Mouse (Mus musculus): ENCODE measurements around the gene Thsd1. TPM values are rescaled to one million over a fixed set of nuclear protein-coding genes. Genes with fewer than 3 reads are reported as not detected.

Thsd1 gene
- polyA plus RNA-seq, 1 experiment from 2014 or later = 6.1 TPM

DNA sequence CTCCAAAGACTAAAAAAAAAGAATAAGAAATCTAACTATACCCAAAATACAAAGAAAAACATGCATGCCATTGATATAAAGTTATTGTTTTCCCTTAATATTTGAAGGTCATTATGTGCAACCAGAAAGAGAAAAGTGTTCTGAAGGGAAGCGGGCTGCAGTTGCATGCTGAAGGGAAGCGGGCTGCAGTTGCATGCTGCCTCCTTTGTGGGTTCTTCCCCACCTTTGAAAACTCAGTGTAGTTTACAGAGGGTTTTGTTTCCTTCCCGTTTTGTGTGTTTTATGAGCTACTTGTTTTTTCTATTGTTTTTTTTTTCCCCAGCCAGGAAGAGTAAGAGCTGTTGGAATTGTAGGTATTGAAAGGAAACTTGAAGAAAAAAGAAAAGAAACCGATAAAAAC, 19.6 kb upstream of the Thsd1 start:
- H3K36me3 ChIP-seq (ENCODE audit: control insufficient read depth, insufficient read depth, low read length) = peaks cover 51% of the 10 kb centered on the region
- H3K9me3 ChIP-seq (replicated peaks; ENCODE audit: control insufficient read depth, low read length) = no peaks in the 10 kb centered on the region
- H3K9ac ChIP-seq (ENCODE audit: low read length) = no peak overlapping the region
- ATAC-seq (no peak), DNase-seq (ENCODE audit: low spot score) (no peak)
- H3K4me1 ChIP-seq (ENCODE audit: control insufficient read depth, insufficient read depth, low read length) = no peaks in the 10 kb centered on the region
- H3K4me3 ChIP-seq (ENCODE audit: low read depth, low read length) = no peak overlapping the region
- 84% methylated on average over 4 of the region's 4 CpGs for WGBS
- no peak overlapping the region for H3K4me2 ChIP-seq (ENCODE audit: low read length)
- no peak overlapping the region for H3K27ac ChIP-seq (ENCODE audit: low read depth, low read length)
- no peaks in the 10 kb centered on the region for H3K27me3 ChIP-seq (replicated peaks; ENCODE audit: control insufficient read depth, insufficient read depth, low read length)

DNA sequence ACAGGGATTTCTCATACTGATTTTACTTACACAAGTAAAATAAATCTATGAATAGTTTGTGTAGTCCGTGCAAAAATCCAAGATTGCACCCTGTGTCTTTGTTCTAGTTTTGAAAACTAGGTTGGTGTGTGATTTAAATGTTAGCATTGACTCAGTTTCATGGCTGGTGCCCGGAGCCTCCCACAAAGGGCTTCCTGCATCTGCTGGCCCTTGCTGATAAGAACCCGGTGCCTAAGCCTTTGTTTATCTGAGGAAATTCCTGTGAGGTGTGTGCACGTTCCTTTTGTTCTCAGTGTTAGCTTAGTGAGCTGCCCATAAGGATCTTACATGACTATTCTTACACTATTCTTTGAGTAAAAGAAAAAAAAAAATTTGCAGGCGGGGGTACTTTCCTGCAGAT, 18.1 kb upstream of the Thsd1 start:
- H3K4me1 ChIP-seq (ENCODE audit: control insufficient read depth, insufficient read depth, low read length) = no peaks in the 10 kb centered on the region
- H3K9ac ChIP-seq (ENCODE audit: low read length) = no peak overlapping the region
- H3K36me3 ChIP-seq (ENCODE audit: control insufficient read depth, insufficient read depth, low read length) = peaks cover 54% of the 10 kb centered on the region
- WGBS = 60% methylated on average over 5 of the region's 5 CpGs
- no peak for ATAC-seq
- no peaks in the 10 kb centered on the region for H3K9me3 ChIP-seq (replicated peaks; ENCODE audit: control insufficient read depth, low read length)
- H3K4me3 ChIP-seq (ENCODE audit: low read depth, low read length) = no peak overlapping the region
- H3K27me3 ChIP-seq (replicated peaks; ENCODE audit: control insufficient read depth, insufficient read depth, low read length) = no peaks in the 10 kb centered on the region
- no peak for DNase-seq (ENCODE audit: low spot score)
- no peak overlapping the region for H3K27ac ChIP-seq (ENCODE audit: low read depth, low read length)
- no peak overlapping the region for H3K4me2 ChIP-seq (ENCODE audit: low read length)

DNA sequence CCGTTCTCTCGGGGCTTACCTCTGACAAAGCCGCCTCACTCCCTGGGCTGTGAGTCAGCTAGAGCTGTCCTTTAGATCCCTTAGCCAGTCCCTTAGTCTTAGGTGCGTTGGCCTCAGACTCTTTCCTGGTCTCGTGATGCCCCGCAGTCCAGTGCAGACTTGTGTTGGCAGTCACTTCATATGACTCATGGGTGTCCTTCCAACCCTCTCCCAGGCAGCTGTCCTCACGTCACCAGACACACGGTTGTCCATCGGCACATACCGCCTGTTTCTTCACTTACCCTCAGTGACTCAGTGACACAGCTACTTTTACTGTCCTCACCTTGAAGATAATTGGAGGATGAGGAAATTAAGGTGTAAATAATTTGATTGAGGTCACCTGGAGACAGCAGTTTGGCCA, 12.3 kb upstream of the Thsd1 start:
- H3K36me3 ChIP-seq (ENCODE audit: control insufficient read depth, insufficient read depth, low read length) = peaks cover 72% of the 10 kb centered on the region
- H3K27me3 ChIP-seq (replicated peaks; ENCODE audit: control insufficient read depth, insufficient read depth, low read length) = no peaks in the 10 kb centered on the region
- H3K4me2 ChIP-seq (ENCODE audit: low read length) = no peak overlapping the region
- H3K9ac ChIP-seq (ENCODE audit: low read length) = no peak overlapping the region
- H3K4me3 ChIP-seq (ENCODE audit: low read depth, low read length) = no peak overlapping the region
- H3K27ac ChIP-seq (ENCODE audit: low read depth, low read length) = no peak overlapping the region
- H3K9me3 ChIP-seq (replicated peaks; ENCODE audit: control insufficient read depth, low read length) = no peaks in the 10 kb centered on the region
- no peaks in the 10 kb centered on the region for H3K4me1 ChIP-seq (ENCODE audit: control insufficient read depth, insufficient read depth, low read length)
- ATAC-seq (no peak), DNase-seq (ENCODE audit: low spot score) (no peak)
- 96% methylated on average over 10 of the region's 10 CpGs for WGBS

DNA sequence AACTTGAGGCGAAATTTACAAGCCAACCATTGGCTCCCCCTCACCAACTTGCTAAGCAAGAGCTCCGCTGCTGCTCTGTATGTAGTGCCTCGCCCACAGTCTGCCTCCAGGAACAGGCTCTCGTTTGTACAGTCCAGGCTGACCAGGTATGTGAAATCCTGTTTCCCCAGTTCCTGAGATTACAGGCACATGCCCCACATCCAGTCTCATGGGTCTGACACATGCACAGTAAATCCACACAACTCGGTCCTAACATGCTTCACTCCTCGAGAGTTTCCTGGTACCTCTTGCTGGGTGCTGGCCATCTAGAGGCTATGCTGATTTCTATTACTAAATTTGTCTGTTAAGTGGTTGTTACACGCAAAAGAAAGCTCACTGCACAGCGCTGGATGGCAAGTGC, 752 bp upstream of the Thsd1 start:
- Histone ChIP-seq H3K9me3 (replicated peaks; ENCODE audit: control insufficient read depth, low read length) (no peaks in the 10 kb centered on the region), H3K36me3 (ENCODE audit: control insufficient read depth, insufficient read depth, low read length) (peaks cover 7% of the 10 kb centered on the region; the same call in 1 of the 2 replicates), H3K4me2 (ENCODE audit: low read length) (no peak overlapping the region; the same call in 1 of the 2 replicates), H3K9ac (ENCODE audit: low read length) (no peak overlapping the region), H3K4me3 (ENCODE audit: low read depth, low read length) (no peak overlapping the region), H3K4me1 (ENCODE audit: control insufficient read depth, insufficient read depth, low read length) (peaks cover 7% of the 10 kb centered on the region; the same call in 1 of the 2 replicates), H3K27me3 (replicated peaks; ENCODE audit: control insufficient read depth, insufficient read depth, low read length) (0 out of 2 replicates have a peak, but pooled peaks cover 8% of the 10 kb centered on the region), H3K27ac (ENCODE audit: low read depth, low read length) (no peak overlapping the region)
- ATAC-seq (no peak), DNase-seq (ENCODE audit: low spot score) (no peak)
- WGBS = 68% methylated on average over 8 of the region's 8 CpGs

DNA sequence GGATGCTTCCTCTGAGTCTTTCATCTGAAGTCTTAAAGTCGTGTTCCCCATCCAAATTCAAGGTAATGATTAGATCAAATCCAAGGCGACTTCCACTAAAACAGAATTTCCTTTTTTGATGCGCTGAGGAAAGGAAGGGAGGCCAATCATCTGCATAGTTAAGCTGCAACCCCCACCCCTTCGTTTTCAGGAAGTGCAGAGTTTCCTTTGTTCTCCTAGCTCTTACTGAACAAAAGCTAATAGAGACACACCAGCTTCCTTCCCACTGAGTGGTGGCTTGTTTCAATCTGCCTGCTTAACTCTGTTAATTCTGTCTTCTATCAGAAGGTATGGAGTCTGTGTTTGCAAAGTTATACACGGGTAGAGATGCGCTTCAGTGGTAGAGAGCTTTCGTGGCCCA, 1.5 kb downstream of the Thsd1 start:
- Histone ChIP-seq H3K9me3 (replicated peaks; ENCODE audit: control insufficient read depth, low read length) (no peaks in the 10 kb centered on the region), H3K9ac (ENCODE audit: low read length) (no peak overlapping the region), H3K27me3 (replicated peaks; ENCODE audit: control insufficient read depth, insufficient read depth, low read length) (0 out of 2 replicates have a peak, but pooled peaks cover 8% of the 10 kb centered on the region), H3K27ac (ENCODE audit: low read depth, low read length) (no peak overlapping the region), H3K4me3 (ENCODE audit: low read depth, low read length) (no peak overlapping the region), H3K4me2 (ENCODE audit: low read length) (no peak overlapping the region), H3K36me3 (ENCODE audit: control insufficient read depth, insufficient read depth, low read length) (no peaks in the 10 kb centered on the region; the same call in 1 of the 2 replicates), H3K4me1 (ENCODE audit: control insufficient read depth, insufficient read depth, low read length) (peaks cover 7% of the 10 kb centered on the region; the same call in 1 of the 2 replicates)
- ATAC-seq = no peak
- 27% methylated on average over 7 of the region's 7 CpGs for WGBS
- peak; percentile 14 for DNase-seq (ENCODE audit: low spot score)

DNA sequence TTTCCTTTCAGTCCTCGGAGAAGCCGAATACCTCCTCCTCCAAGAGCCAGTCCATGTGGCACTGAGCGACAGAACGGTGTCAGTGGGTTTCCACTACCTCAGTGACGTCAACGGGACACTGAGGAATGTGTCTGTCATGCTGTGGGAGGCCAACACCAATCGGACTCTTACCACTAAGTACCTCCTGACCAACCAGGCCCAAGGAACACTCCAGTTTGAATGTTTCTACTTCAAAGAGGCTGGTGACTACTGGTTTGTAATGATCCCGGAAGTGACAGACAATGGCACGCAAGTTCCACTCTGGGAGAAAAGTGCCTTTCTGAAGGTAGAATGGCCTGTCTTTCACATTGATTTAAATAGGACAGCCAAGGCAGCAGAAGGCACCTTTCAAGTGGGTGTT, 15.9 kb downstream of the Thsd1 start:
- 91% methylated on average over 9 of the region's 9 CpGs for WGBS
- H3K4me2 ChIP-seq (ENCODE audit: low read length) = no peak overlapping the region
- H3K9ac ChIP-seq (ENCODE audit: low read length) = no peak overlapping the region
- H3K27ac ChIP-seq (ENCODE audit: low read depth, low read length) = no peak overlapping the region
- no peaks in the 10 kb centered on the region for H3K27me3 ChIP-seq (replicated peaks; ENCODE audit: control insufficient read depth, insufficient read depth, low read length)
- H3K4me1 ChIP-seq (ENCODE audit: control insufficient read depth, insufficient read depth, low read length) = no peaks in the 10 kb centered on the region
- H3K4me3 ChIP-seq (ENCODE audit: low read depth, low read length) = no peak overlapping the region
- H3K36me3 ChIP-seq (ENCODE audit: control insufficient read depth, insufficient read depth, low read length) = 0 out of 2 replicates have a peak, but pooled peaks cover 4% of the 10 kb centered on the region
- DNase-seq (ENCODE audit: low spot score) = no peak
- H3K9me3 ChIP-seq (replicated peaks; ENCODE audit: control insufficient read depth, low read length) = no peaks in the 10 kb centered on the region
- ATAC-seq = no peak

DNA sequence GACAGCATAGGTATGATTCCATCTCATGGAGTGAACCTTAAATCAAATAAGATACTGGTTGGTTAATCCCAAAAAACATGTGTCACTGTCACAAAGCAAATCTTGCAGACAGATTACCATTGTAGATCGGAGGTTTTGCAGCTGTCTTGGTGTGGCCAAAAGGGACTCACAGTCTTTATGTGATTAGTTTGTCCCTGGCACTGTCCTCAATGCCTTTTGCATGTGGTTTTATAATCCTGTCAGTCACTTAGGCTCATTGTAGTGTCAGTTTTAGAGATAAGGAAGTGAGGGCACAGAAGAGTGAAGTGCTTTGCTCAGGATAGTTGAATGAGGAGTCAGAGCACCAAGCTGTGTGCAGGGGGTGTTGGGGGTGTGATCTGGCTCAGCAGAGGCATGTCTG, 18.6 kb downstream of the Thsd1 start:
- Histone ChIP-seq H3K9ac (ENCODE audit: low read length) (no peak overlapping the region), H3K4me2 (ENCODE audit: low read length) (no peak overlapping the region), H3K27me3 (replicated peaks; ENCODE audit: control insufficient read depth, insufficient read depth, low read length) (no peaks in the 10 kb centered on the region), H3K9me3 (replicated peaks; ENCODE audit: control insufficient read depth, low read length) (no peaks in the 10 kb centered on the region), H3K36me3 (ENCODE audit: control insufficient read depth, insufficient read depth, low read length) (0 out of 2 replicates have a peak, but pooled peaks cover 4% of the 10 kb centered on the region), H3K4me3 (ENCODE audit: low read depth, low read length) (no peak overlapping the region), H3K27ac (ENCODE audit: low read depth, low read length) (no peak overlapping the region), H3K4me1 (ENCODE audit: control insufficient read depth, insufficient read depth, low read length) (no peaks in the 10 kb centered on the region)
- WGBS = 83% methylated on average over 1 of the region's 1 CpGs
- ATAC-seq (no peak), DNase-seq (ENCODE audit: low spot score) (no peak)

DNA sequence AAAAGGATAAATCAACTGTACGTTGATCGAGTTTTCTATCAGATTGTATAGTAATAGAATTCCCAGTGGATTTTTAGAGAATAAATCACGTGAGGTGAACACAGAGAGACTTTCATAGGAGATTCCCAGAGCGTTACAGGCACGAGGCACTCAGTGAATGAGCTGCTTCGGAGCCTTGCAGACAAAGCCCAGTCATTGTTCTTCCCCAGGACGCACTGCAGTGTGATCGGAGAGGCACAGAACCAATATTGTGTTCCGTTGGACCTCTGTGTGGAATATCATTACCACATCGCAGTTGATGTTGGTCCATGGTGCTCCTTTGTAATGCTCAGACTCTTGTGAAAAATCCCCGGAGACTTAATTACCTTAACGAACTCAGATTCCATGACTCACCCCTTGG, 20.8 kb downstream of the Thsd1 start:
- Histone ChIP-seq H3K4me2 (ENCODE audit: low read length) (no peak overlapping the region), H3K4me3 (ENCODE audit: low read depth, low read length) (no peak overlapping the region), H3K36me3 (ENCODE audit: control insufficient read depth, insufficient read depth, low read length) (0 out of 2 replicates have a peak, but pooled peaks cover 4% of the 10 kb centered on the region), H3K9me3 (replicated peaks; ENCODE audit: control insufficient read depth, low read length) (no peaks in the 10 kb centered on the region), H3K27ac (ENCODE audit: low read depth, low read length) (no peak overlapping the region), H3K27me3 (replicated peaks; ENCODE audit: control insufficient read depth, insufficient read depth, low read length) (no peaks in the 10 kb centered on the region), H3K4me1 (ENCODE audit: control insufficient read depth, insufficient read depth, low read length) (no peaks in the 10 kb centered on the region), H3K9ac (ENCODE audit: low read length) (no peak overlapping the region)
- DNase-seq (ENCODE audit: low spot score) = no peak
- 36% methylated on average over 12 of the region's 12 CpGs for WGBS
- no peak for ATAC-seq

DNA sequence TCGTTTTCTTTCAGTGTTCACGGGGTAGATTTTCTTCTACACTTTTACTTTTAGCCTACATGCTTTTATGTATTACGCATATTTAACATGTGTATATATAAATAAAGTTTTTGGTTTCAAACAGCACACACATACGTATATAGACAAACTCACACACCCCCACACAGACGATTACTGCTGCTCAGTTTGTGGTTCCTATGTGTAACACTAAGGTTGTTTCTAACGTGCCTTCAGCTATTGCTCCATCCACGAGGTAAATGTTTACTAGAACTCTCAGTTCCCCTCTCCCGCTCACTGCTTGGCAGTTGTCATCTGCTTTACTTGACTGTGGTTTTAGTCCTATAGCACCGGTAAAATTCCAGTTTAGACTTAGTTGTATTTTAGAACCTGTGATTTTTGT, 22.0 kb downstream of the Thsd1 start:
- DNase-seq (ENCODE audit: low spot score) = no peak
- H3K4me1 ChIP-seq (ENCODE audit: control insufficient read depth, insufficient read depth, low read length) = no peaks in the 10 kb centered on the region
- H3K4me2 ChIP-seq (ENCODE audit: low read length) = no peak overlapping the region
- H3K36me3 ChIP-seq (ENCODE audit: control insufficient read depth, insufficient read depth, low read length) = no peaks in the 10 kb centered on the region
- H3K9ac ChIP-seq (ENCODE audit: low read length) = no peak overlapping the region
- H3K27ac ChIP-seq (ENCODE audit: low read depth, low read length) = no peak overlapping the region
- ATAC-seq = no peak
- no peaks in the 10 kb centered on the region for H3K27me3 ChIP-seq (replicated peaks; ENCODE audit: control insufficient read depth, insufficient read depth, low read length)
- WGBS = 81% methylated on average over 9 of the region's 9 CpGs
- H3K9me3 ChIP-seq (replicated peaks; ENCODE audit: control insufficient read depth, low read length) = no peaks in the 10 kb centered on the region
- H3K4me3 ChIP-seq (ENCODE audit: low read depth, low read length) = no peak overlapping the region
